Mouse (Mus musculus): ENCODE measurements around the gene Nup107. TPM values are rescaled to one million over a fixed set of nuclear protein-coding genes. Genes with fewer than 3 reads are reported as not detected.
"Not testable (repeated sequence)": the region's sequence is repeated elsewhere in the genome, so short reads cannot be mapped to it uniquely, and the experiment has no call there.

Gene Nup107
- total RNA-seq, 2 experiments from 2014 or later, result 14.0 to 14.7 TPM

GRCm38 (mm10) chr10:117706440-117706839 is 86.1 kb downstream of the Nup107 start:
- DNase-seq (ENCODE audit: low spot score in 2 of 2), result no peak

- DNase-seq (ENCODE audit: low spot score in 2 of 2), result no peak
These were observed 86.7 kb downstream of the Nup107 start for GRCm38 (mm10) chr10:117705806-117706205.

- DNase-seq (ENCODE audit: low spot score in 2 of 2), result no peak
These were observed 87.6 kb downstream of the Nup107 start for GRCm38 (mm10) chr10:117704964-117705335.

- not testable (repeated sequence) for DNase-seq (ENCODE audit: low spot score in 2 of 2)
These were observed 88.1 kb downstream of the Nup107 start for GRCm38 (mm10) chr10:117704314-117704963.

- DNase-seq (ENCODE audit: low spot score in 2 of 2), result no peak
These were observed 89.0 kb downstream of the Nup107 start for GRCm38 (mm10) chr10:117703506-117703905.

GRCm38 (mm10) chr10:117702024-117702833 is 90.3 kb downstream of the Nup107 start:
- no peak for DNase-seq (ENCODE audit: low spot score in 2 of 2)

GRCm38 (mm10) chr10:117701034-117701829 is 91.3 kb downstream of the Nup107 start:
- DNase-seq (ENCODE audit: low spot score in 2 of 2), result no peak

Other genes starting within 250 kb of the Nup107 start
- gene Cpm, start 163.2 kb downstream of the Nup107 start, total RNA-seq (2021), result 1 to 10 TPM; 4.2 TPM
- gene Mdm2, start 81.9 kb downstream of the Nup107 start, total RNA-seq (2021), result 10 to 100 TPM; 53.5 to 56.2 TPM
- 10 to 100 TPM; 29.9 to 30.8 TPM for gene Slc35e3, start 46.3 kb downstream of the Nup107 start, total RNA-seq (2021)
- gene Rap1b, start 53.3 kb upstream of the Nup107 start, total RNA-seq (2021), result 10 to 100 TPM; 56.7 to 65.4 TPM

Data from left cerebral cortex, adult 18-20 months (tissue).